Mouse (Mus musculus): Measurements from ENCODE around the gene Clcnka.

The Clcnka gene

GRCm38 (mm10) chr4:141336196-141336595 lies 62.3 kb downstream of the Clcnka start:
- no peak for ATAC-seq (ENCODE audit: insufficient number of reproducible peaks, low FRiP score, low TSS enrichment)

GRCm38 (mm10) chr4:141335263-141335796 lies 63.2 kb downstream of the Clcnka start:
- no peak for ATAC-seq (ENCODE audit: insufficient number of reproducible peaks, low FRiP score, low TSS enrichment)

- ATAC-seq (ENCODE audit: insufficient number of reproducible peaks, low FRiP score, low TSS enrichment): no peak
Observed at GRCm38 (mm10) chr4:141334695-141335094, 63.8 kb downstream of the Clcnka start.

Data from cerebellum, adult (tissue).